Mouse (Mus musculus) mesoderm, embryonic 11.5 days (tissue): Measurements from ENCODE around the gene Kcns3.
"Not testable (repeated sequence)": the region's sequence is repeated elsewhere in the genome, so short reads cannot be mapped to it uniquely, and the experiment has no call there.

Source experiments
- DNase-seq: peaks from one replicate; pipeline ENCODE4 v3.0.0-alpha.2; 2012; ENCODE audit warnings: low read depth, low spot score

The Kcns3 gene

GRCm38 (mm10) chr12:11086866-11087265 is 64.0 kb downstream of the Kcns3 start:
- DNase-seq, result no peak

GRCm38 (mm10) chr12:11071079-11071478 is 79.8 kb downstream of the Kcns3 start:
- no peak for DNase-seq

- no peak for DNase-seq
These were observed 84.0 kb downstream of the Kcns3 start for GRCm38 (mm10) chr12:11066865-11067264.

GRCm38 (mm10) chr12:11052676-11053075 is 98.2 kb downstream of the Kcns3 start:
- DNase-seq, result not testable (repeated sequence)

- DNase-seq, result no peak
These were observed 109.0 kb downstream of the Kcns3 start for GRCm38 (mm10) chr12:11041821-11042220.
